Mouse (Mus musculus) liver, embryonic 16.5 days (tissue): Measurements from ENCODE around the gene Tgfb2. TPM values are rescaled to one million over a fixed set of nuclear protein-coding genes. Genes with fewer than 3 reads are reported as not detected.
A peak's percentile ranks its signal among the peaks of the same experiment; 100 is the strongest.

Source experiments
- ATAC-seq: fragments of 200-750 bp; cut with Nextera tagmentation; 2 replicates; pipeline ENCODE4 v1.8.0; 2017; ENCODE audit warnings: low read depth, mild to moderate bottlenecking, moderate number of reproducible peaks, moderate library complexity
- H3K27ac ChIP-seq: fragments of 300-500 bp; sonication (generic); 2 replicates; pipeline ENCODE4 v1.5.1; 2014; ENCODE audit warnings: mild to moderate bottlenecking, low read length
- H3K27me3 ChIP-seq: fragments of 300-500 bp; sonication (generic); 2 replicates; pipeline ENCODE4 v1.6.1; 2014; ENCODE audit warnings: low read depth, low read length, mixed read lengths; ENCODE audit not compliant: control insufficient read depth, insufficient read depth
- H3K36me3 ChIP-seq: fragments of 300-500 bp; sonication (generic); 2 replicates; pipeline ENCODE4 v1.6.1; 2014; ENCODE audit warnings: mild to moderate bottlenecking; ENCODE audit not compliant: control insufficient read depth, insufficient read depth
- H3K4me1 ChIP-seq: fragments of 300-500 bp; sonication (generic); 2 replicates; pipeline ENCODE4 v1.6.1; 2014; ENCODE audit warnings: low read depth, low read length, mixed read lengths; ENCODE audit not compliant: control insufficient read depth
- H3K4me2 ChIP-seq: fragments of 300-500 bp; sonication (generic); 2 replicates; pipeline ENCODE4 v1.6.1; 2014; ENCODE audit warnings: low read depth, low read length, mixed read lengths
- H3K4me3 ChIP-seq: fragments of 300-500 bp; sonication (generic); 2 replicates; pipeline ENCODE4 v1.5.1; 2014; ENCODE audit warnings: low read depth, mild to moderate bottlenecking, low read length
- H3K9ac ChIP-seq: fragments of 300-500 bp; sonication (generic); 2 replicates; pipeline ENCODE4 v1.6.1; 2014; ENCODE audit warnings: low read depth, low read length
- H3K9me3 ChIP-seq: fragments of 300-500 bp; sonication (generic); replicated peaks from 2 replicates; pipeline ENCODE4 v1.6.1; 2016; ENCODE audit warnings: low read length; ENCODE audit not compliant: control insufficient read depth
- WGBS: fragments of 180-500 bp; shearing (Covaris S2); extraction: QIAGEN DNeasy Blood & Tissue Kit; methylation state at CpG from one replicate; pipeline ENCODE4 v1.1.7; 2014; ENCODE audit not compliant: insufficient replicate concordance; 5-methylcytosine and 5-hydroxymethylcytosine counted together
- polyA plus RNA-seq: library from polyadenylated mRNA; unstranded; fragments of >200 nt; fragmentation: Nextera tagmentation; extraction: Ambion mirVana; gene quantifications from 2 replicates; pipeline ENCODE4 v1.2.1, GENCODE M21; 2015

Gene Tgfb2
- polyA plus RNA-seq, 1 experiment from 2014 or later, result 1.7 TPM

GRCm38 (mm10) chr1:186583933-186584332, 121.9 kb downstream of the Tgfb2 start:
- Histone ChIP-seq H3K36me3 (no peaks in the 10 kb centered on the region), H3K9me3 (no peaks in the 10 kb centered on the region), H3K27ac (no peak overlapping the region), H3K27me3 (no peaks in the 10 kb centered on the region), H3K4me2 (no peak overlapping the region), H3K4me3 (no peak overlapping the region), H3K4me1 (no peaks in the 10 kb centered on the region), H3K9ac (no peak overlapping the region)
- no peak for ATAC-seq

DNA sequence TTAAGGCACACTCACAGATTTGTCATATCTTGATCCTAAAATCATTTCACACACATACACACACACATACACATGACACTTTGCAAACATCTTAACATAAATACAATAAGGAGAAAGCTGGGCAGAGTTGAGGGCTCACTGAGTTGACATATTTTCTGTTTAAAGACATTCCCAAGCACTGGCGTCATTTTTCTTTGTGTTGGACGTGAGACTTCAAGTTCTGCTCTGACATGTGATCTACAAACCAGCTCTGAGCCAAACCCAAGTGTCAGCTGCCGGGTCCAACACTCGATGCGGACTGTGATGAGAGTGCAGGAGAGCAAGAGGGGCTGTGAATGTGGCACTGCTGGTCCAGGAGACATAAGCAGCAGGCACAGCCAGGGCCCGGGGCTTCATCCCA, 123.7 kb downstream of the Tgfb2 start:
- Histone ChIP-seq H3K9ac (no peak overlapping the region), H3K9me3 (no peaks in the 10 kb centered on the region), H3K4me1 (no peaks in the 10 kb centered on the region), H3K27me3 (no peaks in the 10 kb centered on the region), H3K4me3 (no peak overlapping the region), H3K36me3 (no peaks in the 10 kb centered on the region), H3K27ac (no peak overlapping the region), H3K4me2 (no peak overlapping the region)
- ATAC-seq, result no peak
- WGBS, result 69% methylated on average over 6 of the region's 6 CpGs

DNA sequence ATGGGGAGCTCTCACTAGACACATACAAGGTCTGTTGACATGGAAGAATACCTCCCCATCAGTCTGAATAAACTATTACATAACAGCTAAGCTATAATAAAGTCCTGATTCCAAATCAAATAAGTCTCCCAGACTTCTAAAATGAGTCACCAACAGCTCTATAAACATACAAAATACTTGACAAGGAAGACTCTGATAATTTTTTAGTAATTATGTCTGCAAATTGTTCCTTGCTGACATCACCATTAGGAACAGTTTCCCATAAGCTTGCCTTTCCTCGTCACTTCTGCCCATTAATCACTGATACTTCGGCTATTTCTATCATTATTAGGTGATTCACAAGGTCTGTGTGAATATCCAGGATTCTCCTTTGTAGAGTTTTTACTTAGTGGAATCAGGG, 124.1 kb downstream of the Tgfb2 start:
- H3K4me3 ChIP-seq, result no peak overlapping the region
- WGBS, result 50% methylated on average over 2 of the region's 2 CpGs

DNA sequence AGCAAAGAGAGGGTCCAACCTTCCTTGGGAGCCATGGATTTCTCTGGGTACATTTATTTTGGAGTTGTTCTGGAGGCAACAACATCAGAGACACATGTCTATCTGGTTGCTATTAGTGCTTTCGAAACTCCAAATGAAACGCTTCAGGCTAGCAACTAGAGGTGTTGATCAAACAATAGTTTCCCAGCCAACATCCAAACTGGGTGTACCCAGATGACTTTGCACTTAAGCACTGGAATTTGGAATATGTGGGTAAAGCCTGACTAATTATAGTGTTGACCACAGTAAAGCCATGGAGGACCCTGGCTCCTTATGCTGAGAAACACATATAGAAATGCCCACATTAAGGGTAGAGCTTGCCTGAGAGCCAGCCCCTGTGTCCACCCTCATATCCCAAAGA, 124.7 kb downstream of the Tgfb2 start:
- Histone ChIP-seq H3K27me3 (no peaks in the 10 kb centered on the region), H3K9ac (no peak overlapping the region), H3K4me3 (no peak overlapping the region), H3K9me3 (no peaks in the 10 kb centered on the region), H3K36me3 (no peaks in the 10 kb centered on the region), H3K27ac (no peak overlapping the region), H3K4me2 (no peak overlapping the region), H3K4me1 (no peaks in the 10 kb centered on the region)
- WGBS, result 65% methylated on average over 2 of the region's 2 CpGs
- no peak for ATAC-seq

More for the DNA sequence above, 124.1 kb downstream of the Tgfb2 start:
- H3K36me3 ChIP-seq, result no peaks in the 10 kb centered on the region
- no peaks in the 10 kb centered on the region for H3K9me3 ChIP-seq
- no peak overlapping the region for H3K9ac ChIP-seq
- H3K27ac ChIP-seq, result no peak overlapping the region
- H3K4me2 ChIP-seq, result no peak overlapping the region
- H3K27me3 ChIP-seq, result no peaks in the 10 kb centered on the region
- no peaks in the 10 kb centered on the region for H3K4me1 ChIP-seq
- ATAC-seq, result no peak

- Histone ChIP-seq H3K4me1 (no peaks in the 10 kb centered on the region), H3K4me2 (no peak overlapping the region), H3K36me3 (no peaks in the 10 kb centered on the region), H3K27me3 (no peaks in the 10 kb centered on the region), H3K9ac (no peak overlapping the region), H3K27ac (no peak overlapping the region), H3K9me3 (no peaks in the 10 kb centered on the region), H3K4me3 (no peak overlapping the region)
- 52% methylated on average over 5 of the region's 5 CpGs for WGBS
- ATAC-seq, result no peak
These were observed 128.5 kb downstream of the Tgfb2 start for GRCm38 (mm10) chr1:186577302-186577701.

GRCm38 (mm10) chr1:186575629-186576028, 130.2 kb downstream of the Tgfb2 start:
- Histone ChIP-seq H3K36me3 (no peaks in the 10 kb centered on the region), H3K4me3 (no peak overlapping the region), H3K4me2 (no peak overlapping the region), H3K9me3 (no peaks in the 10 kb centered on the region), H3K27me3 (no peaks in the 10 kb centered on the region), H3K4me1 (no peaks in the 10 kb centered on the region), H3K9ac (no peak overlapping the region), H3K27ac (no peak overlapping the region)
- WGBS, result 23% methylated on average over 9 of the region's 9 CpGs
- peak; percentile 32; the same call in 1 of the 2 replicates for ATAC-seq

- Histone ChIP-seq H3K27ac (no peak overlapping the region), H3K9ac (no peak overlapping the region), H3K9me3 (no peaks in the 10 kb centered on the region), H3K4me1 (no peaks in the 10 kb centered on the region), H3K27me3 (no peaks in the 10 kb centered on the region), H3K4me2 (no peak overlapping the region), H3K4me3 (no peak overlapping the region), H3K36me3 (no peaks in the 10 kb centered on the region)
- 58% methylated on average over 7 of the region's 7 CpGs for WGBS
- no peak for ATAC-seq
These were observed 130.7 kb downstream of the Tgfb2 start for GRCm38 (mm10) chr1:186575074-186575473.

Other genes with a start within 250 kb of the Tgfb2 start
- 21.0 and 21.9 TPM in 2 replicates for gene Rrp15, start 43.4 kb upstream of the Tgfb2 start, polyA plus RNA-seq